Comparison of ENCODE assay signal across 8 mouse cellular contexts in genomic region chr5:48889395-48890194, GRCm38 (mm10).
A peak's percentile ranks its signal among the peaks of the same experiment; 100 is the strongest.
DNase-seq lines count a peak whose midpoint lies in the region; ATAC-seq and TF ChIP-seq lines count a peak whose summit lies in the region.

No protein-coding gene starts in this region.

- WGBS in heart, embryonic 13.5 days: 11% methylated on average over 18 of the region's 18 CpGs
- WGBS in embryonic facial prominence, embryonic 15.5 days: 11% methylated on average over 18 of the region's 18 CpGs
- WGBS in midbrain, embryonic 10.5 days: 6% methylated on average over 18 of the region's 18 CpGs
- WGBS in stomach, postnatal 0 days: 12% methylated on average over 18 of the region's 18 CpGs

- no peak overlapping the region for H3K27ac ChIP-seq in heart, embryonic 13.5 days (replicated peaks)
- no peak overlapping the region for H3K27ac ChIP-seq in embryonic facial prominence, embryonic 15.5 days (replicated peaks)
- peak overlapping the region; percentile 71 for H3K27ac ChIP-seq in midbrain, embryonic 10.5 days (replicated peaks)
- no peak overlapping the region for H3K27ac ChIP-seq in stomach, postnatal 0 days (replicated peaks)

- no peak for ATAC-seq in heart, embryonic 13.5 days (ENCODE audit: extremely low read depth, insufficient number of reproducible peaks, low FRiP score, low TSS enrichment)
- ATAC-seq in embryonic facial prominence, embryonic 15.5 days (ENCODE audit: insufficient number of reproducible peaks, low FRiP score, low TSS enrichment, low read depth): no peak
- ATAC-seq in stomach, postnatal 0 days (ENCODE audit: low FRiP score, low TSS enrichment): no peak
- no peak for ATAC-seq in monocyte, adult 5-6 weeks (replicated peaks; ENCODE audit: insufficient number of reproducible peaks, low FRiP score, low TSS enrichment, poor library complexity, severe bottlenecking)

- DNase-seq in heart, adult 8-10 months (ENCODE audit: low spot score): no peak
- peak; percentile 10 to 19 for DNase-seq in adrenal gland, postnatal 36 days
- peak; percentile 5 to 10 for DNase-seq in left cerebral cortex, adult 8-10 months (ENCODE audit: low spot score in 2 of 2)
- peak; percentile 66 for DNase-seq in midbrain, embryonic 10.5 days (ENCODE audit: low spot score)
- peak; percentile 29 for DNase-seq in stomach, postnatal 0 days (ENCODE audit: low spot score)

- peak overlapping the region; percentile 69 for H3K4me2 ChIP-seq in heart, embryonic 13.5 days
- H3K4me2 ChIP-seq in embryonic facial prominence, embryonic 15.5 days (replicated peaks): peak overlapping the region; percentile 42
- H3K4me2 ChIP-seq in stomach, postnatal 0 days (replicated peaks; ENCODE audit: low read depth): peak overlapping the region; percentile 41

- H3K36me3 ChIP-seq in heart, embryonic 13.5 days: no peaks in the 10 kb centered on the region
- H3K36me3 ChIP-seq in embryonic facial prominence, embryonic 15.5 days: no peaks in the 10 kb centered on the region
- H3K36me3 ChIP-seq in midbrain, embryonic 10.5 days: no peaks in the 10 kb centered on the region
- H3K36me3 ChIP-seq in stomach, postnatal 0 days (ENCODE audit: control insufficient read depth, insufficient read depth, low read length): no peaks in the 10 kb centered on the region

- 0 out of 2 replicates have a peak, but pooled peaks cover 7% of the 10 kb centered on the region for H3K4me1 ChIP-seq in heart, embryonic 13.5 days
- no peaks in the 10 kb centered on the region for H3K4me1 ChIP-seq in embryonic facial prominence, embryonic 15.5 days
- peaks cover 14% of the 10 kb centered on the region for H3K4me1 ChIP-seq in midbrain, embryonic 10.5 days
- no peaks in the 10 kb centered on the region for H3K4me1 ChIP-seq in stomach, postnatal 0 days (replicated peaks; ENCODE audit: control insufficient read depth, insufficient read depth)

- no peaks in the 10 kb centered on the region for H3K9me3 ChIP-seq in heart, embryonic 13.5 days
- H3K9me3 ChIP-seq in embryonic facial prominence, embryonic 15.5 days (replicated peaks): no peaks in the 10 kb centered on the region
- H3K9me3 ChIP-seq in midbrain, embryonic 10.5 days (replicated peaks): no peaks in the 10 kb centered on the region
- H3K9me3 ChIP-seq in stomach, postnatal 0 days (ENCODE audit: control insufficient read depth, low read length): no peaks in the 10 kb centered on the region

- TF ChIP-seq CTCF in stomach, postnatal 0 days (IDR thresholded peaks at IDR 0.05; ENCODE audit: low read depth): no peak

- no peaks in the 10 kb centered on the region for H3K27me3 ChIP-seq in heart, embryonic 13.5 days (replicated peaks)
- H3K27me3 ChIP-seq in embryonic facial prominence, embryonic 15.5 days: no peaks in the 10 kb centered on the region
- no peaks in the 10 kb centered on the region for H3K27me3 ChIP-seq in midbrain, embryonic 10.5 days (ENCODE audit: low read depth, poor library complexity, severe bottlenecking)
- H3K27me3 ChIP-seq in stomach, postnatal 0 days (ENCODE audit: control insufficient read depth, insufficient read depth, low read length): no peaks in the 10 kb centered on the region

- H3K4me3 ChIP-seq in heart, embryonic 13.5 days: peak overlapping the region; percentile 44
- H3K4me3 ChIP-seq in embryonic facial prominence, embryonic 15.5 days (replicated peaks): peak overlapping the region; percentile 25
- H3K4me3 ChIP-seq in midbrain, embryonic 10.5 days: peak overlapping the region; percentile 57
- peak overlapping the region; percentile 8; the same call in 1 of the 2 replicates for H3K4me3 ChIP-seq in stomach, postnatal 0 days (ENCODE audit: low read depth, low read length)

- TF ChIP-seq EP300 in stomach, postnatal 0 days (optimal IDR thresholded peaks at IDR 0.05): no peak

- H3K9ac ChIP-seq in heart, embryonic 13.5 days: peak overlapping the region; percentile 47
- no peak overlapping the region for H3K9ac ChIP-seq in embryonic facial prominence, embryonic 15.5 days
- H3K9ac ChIP-seq in stomach, postnatal 0 days (ENCODE audit: low read length): no peak overlapping the region
